Mouse (Mus musculus): ENCODE data around the gene Vmn2r51. TPM values are rescaled to one million over a fixed set of nuclear protein-coding genes. Genes with fewer than 3 reads are reported as not detected.

Vmn2r51 gene
- polyA plus RNA-seq (2015; fragmentation: Nextera tagmentation; extraction: Ambion mirVana) = not detected in 2 replicates

DNA sequence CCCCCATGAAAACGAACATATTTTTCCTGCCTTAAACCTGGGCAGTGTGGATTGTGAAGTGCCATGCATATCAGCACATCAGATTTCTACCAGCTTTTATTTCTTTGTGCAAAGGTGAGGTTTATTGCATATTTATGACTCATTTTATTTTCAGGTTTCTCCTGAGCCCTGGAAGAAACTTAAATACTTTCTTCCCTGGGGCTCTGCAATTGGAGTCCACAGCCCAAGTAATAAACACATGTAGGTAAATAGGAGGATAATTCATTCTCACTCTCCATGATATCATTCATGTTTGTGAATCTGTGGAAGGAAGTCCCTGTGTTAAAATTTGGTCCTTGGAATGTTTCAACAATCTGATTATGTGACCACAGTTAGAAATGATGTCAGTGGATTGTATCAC, at the start of gene Vmn2r51:
TSS of gene Vmn2r51 (minus strand) at position 101 of the 400 bp plus-strand sequence.

DNA sequence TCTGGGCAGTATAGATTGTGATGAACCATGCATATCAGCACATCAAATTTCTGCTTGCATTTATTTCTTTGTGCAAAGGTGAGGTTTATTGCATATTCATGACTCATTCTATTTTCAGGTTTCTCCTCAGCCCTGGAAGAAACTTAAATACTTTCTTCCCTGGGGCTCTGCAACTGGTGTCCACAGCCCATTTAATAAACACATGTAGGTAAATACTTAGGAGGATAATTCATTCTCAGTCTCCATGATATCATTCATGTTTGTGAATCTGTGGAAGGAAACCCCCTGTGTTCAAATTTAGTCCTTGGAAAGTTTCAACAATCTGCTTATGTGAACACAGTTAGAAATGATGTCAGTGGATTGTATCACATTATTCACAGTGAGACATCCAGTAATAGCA, 52.3 kb downstream of the Vmn2r51 start, which contains the start of gene Vmn2r50:
TSS of gene Vmn2r50 (minus strand) at position 101 of the 400 bp plus-strand sequence.

Other genes with a start within 250 kb of the Vmn2r51 start
- gene Vmn2r48, start 152.2 kb downstream of the Vmn2r51 start, polyA plus RNA-seq (2015; fragmentation: Nextera tagmentation; extraction: Ambion mirVana) = not detected in 2 replicates
- not detected in 2 replicates for gene Vmn2r49, start 113.5 kb downstream of the Vmn2r51 start, polyA plus RNA-seq (2015; fragmentation: Nextera tagmentation; extraction: Ambion mirVana)
- not detected in 2 replicates for gene Vmn2r50, start 52.4 kb downstream of the Vmn2r51 start, polyA plus RNA-seq (2015; fragmentation: Nextera tagmentation; extraction: Ambion mirVana)
- not detected in 2 replicates for gene Vmn2r52, start 70.8 kb upstream of the Vmn2r51 start, polyA plus RNA-seq (2015; fragmentation: Nextera tagmentation; extraction: Ambion mirVana)
- not detected in 2 replicates for gene Vmn1r66, start 172.3 kb upstream of the Vmn2r51 start, polyA plus RNA-seq (2015; fragmentation: Nextera tagmentation; extraction: Ambion mirVana)

All from spleen, postnatal 0 days (tissue).